Mouse (Mus musculus) CD8-positive naive resting alpha-beta T cell, adult 57 days (primary cell): ENCODE measurements around the gene Sema5a. TPM values are rescaled to one million over a fixed set of nuclear protein-coding genes. Genes with fewer than 3 reads are reported as not detected.

Experiments
- total RNA-seq: library from RNA; stranded (reverse); gene quantifications from one replicate; pipeline ENCODE4 v1.2.4, GENCODE M21; 2023

Gene Sema5a
- 0.31 TPM for total RNA-seq

DNA sequence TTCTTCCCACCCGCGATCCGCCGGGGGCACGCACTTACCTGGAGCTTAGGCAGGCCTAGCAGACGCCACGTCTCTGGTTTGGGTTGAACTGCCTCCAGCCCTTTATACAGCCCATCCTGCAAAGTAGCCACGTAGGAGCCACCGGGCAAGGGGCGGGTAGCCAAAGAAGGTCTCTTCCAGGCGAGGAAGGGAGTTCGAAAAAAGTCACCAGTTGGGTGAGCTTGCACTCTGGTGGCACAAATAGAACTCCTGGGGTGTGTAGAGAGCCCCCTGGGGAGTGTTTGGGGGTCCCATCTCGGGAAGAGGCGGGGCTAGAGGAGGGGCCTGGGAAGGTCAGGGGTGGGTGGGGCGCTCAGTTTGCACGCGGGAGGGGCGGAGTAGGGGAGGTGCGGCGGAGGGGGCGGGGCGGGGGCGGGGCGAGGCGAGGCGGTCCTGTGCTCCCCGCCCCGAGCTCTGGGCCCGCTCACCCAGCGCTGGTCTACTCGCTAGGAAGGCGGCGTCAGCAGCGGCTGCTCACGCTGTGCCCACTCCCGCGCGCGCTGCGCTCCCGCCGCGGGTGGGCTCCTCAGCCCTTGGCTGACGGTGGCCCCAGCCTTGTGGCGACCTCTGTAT, at the start of gene Sema5a:
Gene Sema5a, plus strand, starts transcription at position 467 of the 612 bp plus-strand sequence.

Other genes with a start within 250 kb of the Sema5a start
- gene Tas2r119, start 67.5 kb upstream of the Sema5a start, total RNA-seq, result not detected